Mouse (Mus musculus): ENCODE data around the gene Tle4.

DNA sequence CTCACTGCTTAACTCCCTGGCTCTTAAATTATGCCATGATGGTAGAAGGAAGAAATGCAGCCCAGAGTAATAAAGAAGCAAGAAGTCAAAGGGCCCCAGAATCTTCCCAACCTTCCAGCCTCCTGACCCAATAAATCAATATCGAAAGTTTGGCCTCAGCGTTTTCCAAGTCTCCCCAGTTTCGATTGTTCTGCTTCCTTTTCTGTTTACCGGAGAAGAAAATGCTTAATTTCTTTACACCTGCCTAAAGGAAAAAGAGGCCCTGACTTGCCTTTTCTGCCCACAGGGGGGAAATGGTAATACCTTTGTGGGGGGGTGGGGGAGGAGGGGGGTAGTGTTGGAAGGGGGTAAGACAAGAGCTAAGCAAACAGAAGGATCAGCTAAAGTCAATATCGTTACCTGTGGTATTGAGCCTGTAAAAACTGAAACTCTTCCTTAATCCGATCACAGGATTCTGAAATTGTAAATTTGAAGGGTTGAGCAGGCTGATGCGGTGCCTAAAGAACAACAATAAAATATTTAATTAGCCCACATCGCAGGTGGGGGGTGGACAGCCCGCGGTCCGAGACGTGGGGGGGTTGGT, 1.4 kb downstream of the Tle4 start:
- TF ChIP-seq FLI1 (IDR thresholded peaks at IDR 0.05; ENCODE audit: low read length) (no peak), GATA1 (IDR thresholded peaks at IDR 0.05; ENCODE audit: borderline replicate concordance, low read length) (no peak)

Data from megakaryocyte, embryonic 14.5 days (primary cell).